Mouse (Mus musculus) forebrain, embryonic 15.5 days (tissue): ENCODE results near the gene Gm884. TPM values are rescaled to one million over a fixed set of nuclear protein-coding genes. Genes with fewer than 3 reads are reported as not detected.
"Not testable (repeated sequence)": the region's sequence is repeated elsewhere in the genome, so short reads cannot be mapped to it uniquely, and the experiment has no call there.

Experiments
- ATAC-seq: fragments of 200-750 bp; cut with Nextera tagmentation; replicated peaks from 2 replicates; pipeline ENCODE4 v1.8.0; 2017; ENCODE audit warnings: mild to moderate bottlenecking, moderate TSS enrichment, moderate library complexity
- H3K27ac ChIP-seq: fragments of 300-500 bp; sonication (generic); replicated peaks from 2 replicates; pipeline ENCODE4 v1.5.1; 2015; ENCODE audit warnings: mild to moderate bottlenecking, inconsistent platforms
- H3K27me3 ChIP-seq: fragments of 300-500 bp; sonication (generic); 2 replicates; pipeline ENCODE4 v1.6.1; 2015; ENCODE audit warnings: inconsistent platforms
- H3K36me3 ChIP-seq: fragments of 300-500 bp; sonication (generic); 2 replicates; pipeline ENCODE4 v1.6.1; 2015; ENCODE audit warnings: mild to moderate bottlenecking, inconsistent platforms
- H3K4me1 ChIP-seq: fragments of 300-500 bp; sonication (generic); 2 replicates; pipeline ENCODE4 v1.6.1; 2015; ENCODE audit warnings: inconsistent platforms
- H3K4me2 ChIP-seq: fragments of 300-500 bp; sonication (generic); replicated peaks from 2 replicates; pipeline ENCODE4 v1.6.1; 2015; ENCODE audit warnings: mild to moderate bottlenecking, inconsistent platforms
- H3K4me3 ChIP-seq: fragments of 300-500 bp; sonication (generic); 2 replicates; pipeline ENCODE4 v1.5.1; 2015; ENCODE audit warnings: mild to moderate bottlenecking, inconsistent platforms
- H3K9ac ChIP-seq: fragments of 300-500 bp; sonication (generic); replicated peaks from 2 replicates; pipeline ENCODE4 v1.6.1; 2015; ENCODE audit warnings: mild to moderate bottlenecking, inconsistent platforms
- H3K9me3 ChIP-seq: fragments of 300-500 bp; sonication (generic); 2 replicates; pipeline ENCODE4 v1.6.1; 2016; ENCODE audit warnings: inconsistent platforms
- WGBS: fragments of 180-500 bp; shearing (Covaris S2); methylation state at CpG from one replicate; pipeline ENCODE4 v1.1.7; 2015; ENCODE audit warnings: mixed read lengths; 5-methylcytosine and 5-hydroxymethylcytosine counted together
- polyA plus RNA-seq: library from polyadenylated mRNA; unstranded; fragments of >200 nt; fragmentation: Nextera tagmentation; extraction: Ambion mirVana; gene quantifications from 2 replicates; pipeline ENCODE4 v1.2.1, GENCODE M21; 2015

Gene Gm884
- polyA plus RNA-seq, 1 experiment from 2014 or later, result not detected

DNA sequence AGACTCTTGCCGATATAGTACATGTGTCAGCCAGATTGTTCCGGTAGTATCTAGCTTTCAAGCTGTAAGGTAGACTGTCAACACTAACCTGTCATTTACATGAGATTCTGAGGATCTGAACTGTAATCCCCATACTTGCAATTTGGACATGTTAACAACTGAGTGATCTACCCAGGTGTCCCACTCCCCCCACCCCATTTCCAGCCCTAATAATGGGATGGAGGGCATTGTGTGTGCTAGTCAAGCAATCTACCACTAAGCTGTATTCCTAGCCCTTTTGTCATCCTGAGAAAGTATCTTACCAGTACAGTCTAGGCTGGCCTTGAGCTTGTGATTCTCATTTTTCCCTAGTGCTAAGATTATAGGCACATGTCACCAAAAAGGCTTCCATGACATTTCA, 10.2 kb downstream of the Gm884 start:
- no peak overlapping the region for H3K27ac ChIP-seq
- no peak overlapping the region for H3K9ac ChIP-seq
- no peaks in the 10 kb centered on the region for H3K36me3 ChIP-seq
- ATAC-seq, result no peak
- no peaks in the 10 kb centered on the region for H3K4me1 ChIP-seq
- no peaks in the 10 kb centered on the region for H3K9me3 ChIP-seq
- no peak overlapping the region for H3K4me3 ChIP-seq
- 94% methylated on average over 2 of the region's 2 CpGs for WGBS
- H3K4me2 ChIP-seq, result no peak overlapping the region
- H3K27me3 ChIP-seq, result no peaks in the 10 kb centered on the region

DNA sequence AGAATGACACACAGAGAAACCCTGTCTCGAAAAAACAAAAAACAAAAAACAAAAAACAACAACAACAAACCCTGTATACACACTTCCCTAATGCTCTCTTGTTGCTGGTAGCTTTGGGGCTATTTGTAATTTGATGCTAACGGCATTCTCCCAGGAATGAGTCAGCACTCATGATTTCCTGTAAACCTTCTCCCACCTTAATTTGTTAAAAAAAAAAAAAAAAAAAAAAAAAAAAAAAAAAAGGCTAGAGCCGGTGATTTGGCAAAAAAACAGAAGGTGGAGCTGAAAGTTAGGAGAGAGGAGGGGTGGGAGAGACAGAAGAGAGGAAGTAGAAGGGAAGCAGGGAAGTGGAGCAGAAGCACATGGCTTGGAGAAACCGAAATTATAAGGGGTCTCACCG, 14.3 kb downstream of the Gm884 start:
- no peaks in the 10 kb centered on the region for H3K9me3 ChIP-seq
- no peak overlapping the region for H3K4me3 ChIP-seq
- H3K4me1 ChIP-seq, result no peaks in the 10 kb centered on the region
- no peak overlapping the region for H3K4me2 ChIP-seq
- no peak overlapping the region for H3K27ac ChIP-seq
- no peaks in the 10 kb centered on the region for H3K27me3 ChIP-seq
- H3K9ac ChIP-seq, result no peak overlapping the region
- no peaks in the 10 kb centered on the region for H3K36me3 ChIP-seq
- ATAC-seq, result no peak
- 73% methylated on average over 5 of the region's 5 CpGs for WGBS

GRCm38 (mm10) chr11:103578339-103578738, 42.6 kb downstream of the Gm884 start:
- no peaks in the 10 kb centered on the region for H3K36me3 ChIP-seq
- H3K4me1 ChIP-seq, result no peaks in the 10 kb centered on the region
- H3K27me3 ChIP-seq, result no peaks in the 10 kb centered on the region
- H3K4me3 ChIP-seq, result no peak overlapping the region
- 96% methylated on average over 11 of the region's 11 CpGs for WGBS
- no peak overlapping the region for H3K4me2 ChIP-seq
- no peak for ATAC-seq
- H3K27ac ChIP-seq, result no peak overlapping the region
- 0 out of 2 replicates have a peak, but pooled peaks cover 6% of the 10 kb centered on the region for H3K9me3 ChIP-seq
- H3K9ac ChIP-seq, result no peak overlapping the region

- 84% methylated on average over 2 of the region's 2 CpGs for WGBS
- ATAC-seq, result no peak
- Histone ChIP-seq H3K9me3 (no peaks in the 10 kb centered on the region), H3K9ac (no peak overlapping the region), H3K27me3 (no peaks in the 10 kb centered on the region), H3K36me3 (no peaks in the 10 kb centered on the region), H3K27ac (no peak overlapping the region), H3K4me1 (no peaks in the 10 kb centered on the region), H3K4me2 (no peak overlapping the region), H3K4me3 (no peak overlapping the region)
Measured at GRCm38 (mm10) chr11:103556021-103556420, 64.9 kb downstream of the Gm884 start.

DNA sequence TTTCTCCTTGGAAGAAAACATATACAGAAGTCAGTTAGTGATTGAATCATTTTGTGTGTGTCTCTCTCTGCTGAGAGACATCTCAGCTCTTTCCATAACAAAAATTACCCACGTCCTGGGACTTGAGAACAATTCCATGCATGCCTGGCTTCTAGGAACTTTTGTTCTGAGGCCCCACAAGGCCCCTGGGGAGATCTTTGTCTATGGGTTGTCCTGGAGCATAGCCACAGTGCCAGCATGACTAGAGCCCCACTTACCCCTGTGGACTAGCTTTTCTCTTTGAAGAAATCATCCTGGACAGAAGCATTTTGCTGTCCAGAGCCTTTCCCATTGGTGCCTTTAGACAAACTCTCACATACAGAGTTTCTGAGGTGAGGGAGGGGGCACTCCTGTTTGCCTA, 86.0 kb downstream of the Gm884 start:
- H3K4me1 ChIP-seq, H3K4me2 ChIP-seq, H3K9me3 ChIP-seq, ATAC-seq, H3K27me3 ChIP-seq, H3K4me3 ChIP-seq, H3K36me3 ChIP-seq, H3K9ac ChIP-seq, H3K27ac ChIP-seq: not testable (repeated sequence)
- 19% methylated on average over 1 of the region's 1 CpGs for WGBS

DNA sequence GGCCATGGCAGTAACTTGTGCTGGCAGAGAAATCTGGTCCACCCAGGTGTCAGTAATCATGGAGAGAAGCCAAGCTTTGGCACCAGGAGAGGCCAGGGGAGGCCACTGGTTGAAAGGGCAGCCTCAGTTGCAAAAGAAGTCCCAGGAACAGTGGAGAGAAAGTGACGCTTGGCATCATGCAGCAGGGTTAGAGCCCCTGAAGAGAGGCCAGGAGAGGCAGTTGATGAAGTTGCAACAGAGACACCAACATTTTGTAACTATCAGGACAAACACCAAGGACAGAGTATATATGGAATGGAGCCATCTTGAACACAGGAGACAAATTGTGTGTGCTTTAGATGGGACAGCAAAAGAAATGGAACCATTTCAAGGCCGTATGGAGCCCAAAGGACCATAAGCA, 108.8 kb downstream of the Gm884 start:
- 80% methylated on average over 2 of the region's 2 CpGs for WGBS
- Histone ChIP-seq H3K9ac (no peak overlapping the region), H3K4me1 (no peaks in the 10 kb centered on the region), H3K27me3 (no peaks in the 10 kb centered on the region), H3K36me3 (no peaks in the 10 kb centered on the region), H3K27ac (no peak overlapping the region), H3K4me3 (no peak overlapping the region), H3K4me2 (no peak overlapping the region), H3K9me3 (0 out of 2 replicates have a peak, but pooled peaks cover 3% of the 10 kb centered on the region)
- no peak for ATAC-seq

DNA sequence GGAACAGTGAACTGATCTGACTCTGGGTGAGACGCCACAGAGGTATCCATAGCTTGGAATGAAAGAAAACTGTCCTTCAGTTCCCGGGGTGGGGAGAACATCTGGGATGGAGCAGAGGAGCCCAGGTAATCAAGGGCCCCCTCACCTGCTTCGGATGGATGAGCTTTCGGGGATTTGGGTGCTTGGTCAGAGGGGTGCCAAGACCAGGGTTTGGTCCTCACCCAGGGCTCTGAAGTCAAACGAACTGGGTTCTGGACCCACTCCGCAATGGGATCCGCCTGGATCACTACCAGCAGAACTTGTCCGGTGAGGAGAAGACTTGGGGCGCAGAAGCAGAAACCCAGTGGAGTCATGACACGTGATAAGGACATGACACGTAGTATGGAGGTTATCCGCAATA, 116.4 kb downstream of the Gm884 start, which contains the start of gene Lrrc37a:
Lrrc37a (minus strand) TSS at position 101 of the 400 bp plus-strand sequence.
- ATAC-seq, result no peak
- no peaks in the 10 kb centered on the region for H3K9me3 ChIP-seq
- H3K4me1 ChIP-seq, result no peaks in the 10 kb centered on the region

More for the DNA sequence above, 116.4 kb downstream of the Gm884 start, which contains the start of gene Lrrc37a:
- H3K27me3 ChIP-seq, result no peaks in the 10 kb centered on the region
- no peak within 1 kb of the TSS for H3K9ac ChIP-seq
- H3K4me2 ChIP-seq, result no peak within 1 kb of the TSS
- no peak within 1 kb of the TSS for H3K27ac ChIP-seq
- no peak within 1 kb of the TSS for H3K4me3 ChIP-seq
- 94% methylated on average over 12 of the region's 12 CpGs for WGBS
- no peaks in the 10 kb centered on the region for H3K36me3 ChIP-seq

Other genes with a start within 250 kb of the Gm884 start
- gene Plekhm1, start 208.5 kb downstream of the Gm884 start, polyA plus RNA-seq, result 8.8 and 8.9 TPM in 2 replicates
- not detected in 2 replicates for gene Lrrc37a, start 116.5 kb downstream of the Gm884 start, polyA plus RNA-seq
- not detected in 2 replicates for gene Lyzl6, start 17.8 kb upstream of the Gm884 start, polyA plus RNA-seq
- gene Rprml, start 28.4 kb upstream of the Gm884 start, polyA plus RNA-seq, result 8.8 TPM in 2 replicates
- gene Gosr2, start 76.8 kb upstream of the Gm884 start, polyA plus RNA-seq, result 103 TPM in 2 replicates
- gene Wnt9b, start 128.7 kb upstream of the Gm884 start, polyA plus RNA-seq, result 0.10 and 0.29 TPM in 2 replicates
- 4.2 and 5.3 TPM in 2 replicates for gene Wnt3, start 153.0 kb upstream of the Gm884 start, polyA plus RNA-seq